Comparison of ENCODE assay signal across 8 mouse cellular contexts in the genomic region with DNA sequence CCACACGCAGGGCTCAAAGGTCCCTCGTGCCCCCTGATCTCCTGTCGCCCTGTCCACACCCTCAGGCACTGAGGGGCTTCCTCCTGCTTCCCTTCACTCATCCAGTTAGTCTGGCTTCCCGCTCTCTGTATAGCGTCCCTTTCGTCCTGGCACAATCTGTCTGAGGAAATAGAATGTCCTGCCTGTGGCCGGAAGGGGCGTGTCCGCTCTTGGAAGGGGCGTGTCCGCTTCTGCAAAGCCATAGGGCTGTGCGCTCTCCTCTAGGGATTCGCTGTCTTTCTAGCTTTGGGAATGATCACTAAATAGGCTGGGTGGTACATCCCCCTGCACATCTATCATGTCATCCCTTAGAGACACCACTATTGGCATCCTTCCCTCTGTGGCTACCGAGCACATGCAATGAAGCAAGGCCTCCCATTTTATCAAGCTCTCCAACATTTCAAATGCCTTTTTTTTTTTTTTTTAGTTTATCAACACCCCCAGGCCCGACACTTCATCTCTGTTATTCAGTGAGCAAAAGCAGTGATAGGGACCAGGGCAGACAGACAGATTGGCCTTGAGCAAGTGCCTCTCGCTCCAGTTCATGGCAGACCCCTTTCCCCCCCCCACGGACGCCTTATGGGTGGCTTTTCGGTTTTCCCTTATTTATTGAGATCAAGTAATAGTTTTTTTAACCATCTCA. TPM values are rescaled to one million over a fixed set of nuclear protein-coding genes. Genes with fewer than 3 reads are reported as not detected.
DNase-seq lines count a peak whose midpoint lies in the region; ATAC-seq and TF ChIP-seq lines count a peak whose summit lies in the region.

No protein-coding gene starts in this region.

- 37% methylated on average over 19 of the region's 19 CpGs for WGBS in lung, adult 2 months
- WGBS in hindbrain, embryonic 16.5 days: 52% methylated on average over 19 of the region's 19 CpGs

- H3K4me2 ChIP-seq in hindbrain, embryonic 16.5 days (ENCODE audit: low read length): no peak overlapping the region

- peaks cover 2% of the 10 kb centered on the region; the same call in 1 of the 2 replicates for H3K4me1 ChIP-seq in lung, adult 2 months (ENCODE audit: control insufficient read depth, insufficient read depth, low read length)
- H3K4me1 ChIP-seq in hindbrain, embryonic 16.5 days (ENCODE audit: control insufficient read depth, insufficient read depth, low read depth, low read length): no peaks in the 10 kb centered on the region; the same call in 1 of the 2 replicates
- H3K4me1 ChIP-seq in megakaryocyte, embryonic 14.5 days: peaks cover 41% of the 10 kb centered on the region

- H3K4me3 ChIP-seq in lung, adult 2 months (replicated peaks; ENCODE audit: extremely low read depth, low read depth, low read length): no peak overlapping the region
- H3K4me3 ChIP-seq in hindbrain, embryonic 16.5 days (ENCODE audit: low read length): no peak overlapping the region
- peak overlapping the region; percentile 85 for H3K4me3 ChIP-seq in megakaryocyte, embryonic 14.5 days (replicated peaks)

- H3K9me3 ChIP-seq in hindbrain, embryonic 16.5 days (ENCODE audit: control insufficient read depth, low read length): no peaks in the 10 kb centered on the region
- no peaks in the 10 kb centered on the region for H3K9me3 ChIP-seq in megakaryocyte, embryonic 14.5 days

- DNase-seq in lung, adult 18-20 months: peak; percentile 12 to 14
- no peak for DNase-seq in lung, adult 2 months
- DNase-seq in c-Kit-negative CD71-positive TER-119-positive erythroid progenitor cells, embryonic 14.5 days (ENCODE audit: low read depth, low spot score): peak; percentile 4
- no peak for DNase-seq in cerebellum, postnatal 14 days
- DNase-seq in layer of hippocampus, adult 18-20 months (ENCODE audit: low spot score in 2 of 2): no peak
- DNase-seq in urinary bladder, adult 18-20 months (ENCODE audit: low spot score in 2 of 2): no peak

- no peak for TF ChIP-seq CTCF in lung, adult 2 months (IDR thresholded peaks at IDR 0.05; ENCODE audit: insufficient read depth, low read length)

- H3K36me3 ChIP-seq in hindbrain, embryonic 16.5 days (ENCODE audit: control insufficient read depth, insufficient read depth, low read length): no peaks in the 10 kb centered on the region
- no peaks in the 10 kb centered on the region for H3K36me3 ChIP-seq in megakaryocyte, embryonic 14.5 days (replicated peaks; ENCODE audit: low read length)

- no peak overlapping the region for H3K9ac ChIP-seq in hindbrain, embryonic 16.5 days (ENCODE audit: low read depth, low read length)

- no peak overlapping the region for H3K27ac ChIP-seq in hindbrain, embryonic 16.5 days (ENCODE audit: low read depth, low read length)

- peak; percentile 43; the same call in 1 of the 2 replicates for ATAC-seq in hindbrain, embryonic 16.5 days

- no peak for TF ChIP-seq POLR2A in lung, adult 2 months (IDR thresholded peaks at IDR 0.05; ENCODE audit: borderline replicate concordance, extremely low read depth, low read depth, low read length)

- no peaks in the 10 kb centered on the region for H3K27me3 ChIP-seq in hindbrain, embryonic 16.5 days (replicated peaks; ENCODE audit: control insufficient read depth, insufficient read depth, low read length)
- H3K27me3 ChIP-seq in megakaryocyte, embryonic 14.5 days (replicated peaks): peaks cover 47% of the 10 kb centered on the region

RNA-seq across cellular contexts. Expression of a gene that starts 13.6 kb away (rescaled TPM):
- polyA plus RNA-seq in lung, adult 2 months (2012; rRNA removed): 0.09 and 0.18 TPM in 2 replicates
- 0.22 and 0.25 TPM in 2 replicates for polyA plus RNA-seq in hindbrain, embryonic 16.5 days (2015; fragmentation: Nextera tagmentation; extraction: Ambion mirVana)
- polyA plus RNA-seq in megakaryocyte, embryonic 14.5 days (2012; ENCODE audit: insufficient read depth, low replicate concordance): not detected in 2 replicates
- total RNA-seq in layer of hippocampus, adult 18-20 months (2021): under 1 TPM; 0.17 to 0.18 TPM

Comparison
In these comparisons a context has a peak if more than half of its experiments do, and no peak if none do; other contexts are left out.
1. DNase-seq: peak in lung, adult 18-20 months (2 of 2) and c-Kit-negative CD71-positive TER-119-positive erythroid progenitor cells, embryonic 14.5 days (single experiment); none in lung, adult 2 months (single experiment), cerebellum, postnatal 14 days (0 of 2), layer of hippocampus, adult 18-20 months (0 of 2) and urinary bladder, adult 18-20 months (0 of 2).